Mouse (Mus musculus) liver, embryonic 12.5 days (tissue): ENCODE data around the gene Brf1. TPM values are rescaled to one million over a fixed set of nuclear protein-coding genes. Genes with fewer than 3 reads are reported as not detected.

Source experiments
- ATAC-seq: fragments of 200-750 bp; cut with Nextera tagmentation; 2 replicates; pipeline ENCODE4 v1.8.0; 2017; ENCODE audit warnings: moderate number of reproducible peaks, mild to moderate bottlenecking, moderate library complexity
- H3K27ac ChIP-seq: fragments of 300-500 bp; sonication (generic); 2 replicates; pipeline ENCODE4 v1.5.1; 2016; ENCODE audit warnings: mild to moderate bottlenecking
- H3K27me3 ChIP-seq: fragments of 300-500 bp; sonication (generic); replicated peaks from 2 replicates; pipeline ENCODE4 v1.6.1; 2016; ENCODE audit warnings: mild to moderate bottlenecking, moderate library complexity
- H3K36me3 ChIP-seq: fragments of 300-500 bp; sonication (generic); 2 replicates; pipeline ENCODE4 v1.6.1; 2016; ENCODE audit warnings: mild to moderate bottlenecking, moderate library complexity
- H3K4me1 ChIP-seq: fragments of 300-500 bp; sonication (generic); 2 replicates; pipeline ENCODE4 v1.6.1; 2016
- H3K4me2 ChIP-seq: fragments of 300-500 bp; sonication (generic); 2 replicates; pipeline ENCODE4 v1.6.1; 2016; ENCODE audit warnings: mild to moderate bottlenecking, moderate library complexity
- H3K4me3 ChIP-seq: fragments of 300-500 bp; sonication (generic); 2 replicates; pipeline ENCODE4 v1.5.1; 2016; ENCODE audit warnings: mild to moderate bottlenecking, moderate library complexity
- H3K9ac ChIP-seq: fragments of 300-500 bp; sonication (generic); 2 replicates; pipeline ENCODE4 v1.6.1; 2016; ENCODE audit warnings: mild to moderate bottlenecking, moderate library complexity
- H3K9me3 ChIP-seq: fragments of 300-500 bp; sonication (generic); replicated peaks from 2 replicates; pipeline ENCODE4 v1.6.1; 2016; ENCODE audit warnings: mild to moderate bottlenecking, moderate library complexity
- WGBS: fragments of 180-500 bp; shearing (Covaris S2); methylation state at CpG from one replicate; pipeline ENCODE4 v1.1.7; 2016; ENCODE audit not compliant: insufficient replicate concordance; 5-methylcytosine and 5-hydroxymethylcytosine counted together
- polyA plus RNA-seq: library from polyadenylated mRNA; unstranded; fragments of >200 nt; fragmentation: Nextera tagmentation; extraction: Ambion mirVana; gene quantifications from 2 replicates; pipeline ENCODE4 v1.2.1, GENCODE M21; 2016

The Brf1 gene
- polyA plus RNA-seq, 1 experiment from 2014 or later, result 47.1 TPM

GRCm38 (mm10) chr12:112968943-112969342, 31.6 kb downstream of the Brf1 start:
- no peaks in the 10 kb centered on the region for H3K9me3 ChIP-seq
- no peak for ATAC-seq
- no peak overlapping the region for H3K27ac ChIP-seq
- no peak overlapping the region for H3K9ac ChIP-seq
- H3K36me3 ChIP-seq, result peaks cover 99% of the 10 kb centered on the region
- WGBS, result 75% methylated on average over 8 of the region's 8 CpGs
- H3K4me1 ChIP-seq, result no peaks in the 10 kb centered on the region
- H3K4me2 ChIP-seq, result no peak overlapping the region
- no peaks in the 10 kb centered on the region for H3K27me3 ChIP-seq
- no peak overlapping the region for H3K4me3 ChIP-seq

DNA sequence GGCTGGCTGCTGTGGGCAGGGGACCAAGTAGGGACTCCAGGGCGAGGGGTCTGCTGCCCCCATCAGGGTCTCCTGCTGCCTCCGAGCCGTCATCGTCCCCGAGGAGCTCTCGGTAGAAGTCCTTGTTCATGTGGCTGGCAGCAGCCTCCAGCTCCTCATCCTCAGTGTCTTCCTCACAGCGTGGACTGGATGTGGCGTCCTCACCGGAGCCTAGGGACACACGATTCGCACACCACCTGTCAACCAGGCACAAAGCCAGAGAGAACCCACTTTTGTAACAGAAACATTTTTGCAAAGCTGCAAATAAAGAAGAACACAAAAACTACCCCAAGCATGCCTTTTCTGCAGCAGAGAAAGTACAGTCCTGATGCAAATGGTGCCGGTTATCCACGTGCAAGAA, 34.7 kb downstream of the Brf1 start:
- Histone ChIP-seq H3K9me3 (no peaks in the 10 kb centered on the region), H3K4me3 (no peak overlapping the region), H3K4me2 (no peak overlapping the region), H3K36me3 (peaks cover 99% of the 10 kb centered on the region), H3K27me3 (no peaks in the 10 kb centered on the region), H3K27ac (no peak overlapping the region), H3K4me1 (no peaks in the 10 kb centered on the region), H3K9ac (no peak overlapping the region)
- no peak for ATAC-seq
- WGBS, result 86% methylated on average over 13 of the region's 13 CpGs

- Histone ChIP-seq H3K4me2 (no peak overlapping the region), H3K9me3 (no peaks in the 10 kb centered on the region), H3K27ac (no peak overlapping the region), H3K36me3 (peaks cover 83% of the 10 kb centered on the region), H3K9ac (no peak overlapping the region), H3K4me3 (no peak overlapping the region), H3K27me3 (no peaks in the 10 kb centered on the region), H3K4me1 (no peaks in the 10 kb centered on the region)
- no peak for ATAC-seq
- WGBS, result 77% methylated on average over 5 of the region's 5 CpGs
These were observed 38.6 kb downstream of the Brf1 start for GRCm38 (mm10) chr12:112961872-112962271.

- H3K27ac ChIP-seq, result no peak overlapping the region
- 88% methylated on average over 7 of the region's 7 CpGs for WGBS
- no peak overlapping the region for H3K4me3 ChIP-seq
- H3K4me2 ChIP-seq, result no peak overlapping the region
- H3K9ac ChIP-seq, result no peak overlapping the region
- ATAC-seq, result no peak
- no peaks in the 10 kb centered on the region for H3K9me3 ChIP-seq
- peaks cover 79% of the 10 kb centered on the region for H3K36me3 ChIP-seq
- no peaks in the 10 kb centered on the region for H3K27me3 ChIP-seq
- no peaks in the 10 kb centered on the region for H3K4me1 ChIP-seq
These were observed 39.1 kb downstream of the Brf1 start for GRCm38 (mm10) chr12:112961428-112961827.

DNA sequence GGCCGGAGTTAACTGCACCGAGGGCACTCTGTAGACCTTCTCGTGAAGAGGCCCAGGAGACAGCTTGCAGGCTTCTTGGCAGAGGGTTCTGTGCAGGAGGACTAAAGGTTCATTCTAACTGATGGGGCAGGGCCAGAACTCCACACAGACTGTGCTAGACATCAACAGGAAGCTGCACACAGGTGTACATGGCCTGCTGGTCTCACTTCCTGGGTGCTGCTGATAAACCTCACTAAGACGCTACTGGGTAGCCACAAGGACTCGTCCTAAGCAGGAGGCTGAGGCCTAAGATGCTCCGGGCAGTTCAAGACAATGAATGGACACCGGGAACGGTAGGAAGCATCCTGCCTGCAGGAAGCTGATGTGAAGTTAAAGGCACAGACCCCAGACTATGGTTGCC, 41.1 kb downstream of the Brf1 start:
- WGBS, result 75% methylated on average over 8 of the region's 8 CpGs
- H3K36me3 ChIP-seq, result peaks cover 58% of the 10 kb centered on the region

GRCm38 (mm10) chr12:112958303-112958702, 42.2 kb downstream of the Brf1 start:
- Histone ChIP-seq H3K9me3 (no peaks in the 10 kb centered on the region), H3K36me3 (peaks cover 47% of the 10 kb centered on the region), H3K27ac (no peak overlapping the region), H3K4me1 (peaks cover 3% of the 10 kb centered on the region; the same call in 1 of the 2 replicates), H3K4me3 (no peak overlapping the region), H3K4me2 (no peak overlapping the region), H3K27me3 (no peaks in the 10 kb centered on the region), H3K9ac (no peak overlapping the region)
- 36% methylated on average over 4 of the region's 4 CpGs for WGBS
- ATAC-seq, result no peak

More for the DNA sequence above, 41.1 kb downstream of the Brf1 start:
- no peak for ATAC-seq
- Histone ChIP-seq H3K4me3 (no peak overlapping the region), H3K9me3 (no peaks in the 10 kb centered on the region), H3K27me3 (no peaks in the 10 kb centered on the region), H3K4me2 (no peak overlapping the region), H3K4me1 (peaks cover 3% of the 10 kb centered on the region; the same call in 1 of the 2 replicates), H3K9ac (no peak overlapping the region), H3K27ac (0 out of 2 replicates have a peak overlapping the region, but pooled peaks have one; percentile 12)

DNA sequence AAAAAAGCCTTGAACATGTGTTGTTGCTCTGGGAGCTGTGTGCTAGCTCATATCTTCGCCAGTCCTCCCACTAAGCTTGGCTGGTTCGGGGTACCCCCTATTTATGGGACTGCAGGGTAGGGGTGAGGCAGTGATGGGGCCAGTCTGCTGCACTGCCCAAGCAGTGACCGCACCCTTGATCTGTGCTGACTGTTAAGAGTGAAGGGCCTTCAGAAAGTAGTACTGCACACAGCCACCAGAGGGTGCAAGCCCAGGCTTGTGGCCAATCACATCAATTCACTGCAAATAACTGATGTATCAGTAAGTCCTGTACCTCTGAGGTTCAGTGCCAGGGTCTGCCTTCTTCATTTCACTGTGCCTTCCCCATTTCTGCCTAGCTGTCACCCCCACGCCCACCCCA, 44.7 kb downstream of the Brf1 start:
- Histone ChIP-seq H3K27ac (no peak overlapping the region), H3K9me3 (no peaks in the 10 kb centered on the region), H3K4me2 (no peak overlapping the region), H3K36me3 (peaks cover 22% of the 10 kb centered on the region), H3K4me1 (peaks cover 24% of the 10 kb centered on the region), H3K27me3 (peaks cover 20% of the 10 kb centered on the region), H3K4me3 (no peak overlapping the region), H3K9ac (no peak overlapping the region)
- 38% methylated on average over 4 of the region's 4 CpGs for WGBS
- peak; percentile 67 for ATAC-seq

DNA sequence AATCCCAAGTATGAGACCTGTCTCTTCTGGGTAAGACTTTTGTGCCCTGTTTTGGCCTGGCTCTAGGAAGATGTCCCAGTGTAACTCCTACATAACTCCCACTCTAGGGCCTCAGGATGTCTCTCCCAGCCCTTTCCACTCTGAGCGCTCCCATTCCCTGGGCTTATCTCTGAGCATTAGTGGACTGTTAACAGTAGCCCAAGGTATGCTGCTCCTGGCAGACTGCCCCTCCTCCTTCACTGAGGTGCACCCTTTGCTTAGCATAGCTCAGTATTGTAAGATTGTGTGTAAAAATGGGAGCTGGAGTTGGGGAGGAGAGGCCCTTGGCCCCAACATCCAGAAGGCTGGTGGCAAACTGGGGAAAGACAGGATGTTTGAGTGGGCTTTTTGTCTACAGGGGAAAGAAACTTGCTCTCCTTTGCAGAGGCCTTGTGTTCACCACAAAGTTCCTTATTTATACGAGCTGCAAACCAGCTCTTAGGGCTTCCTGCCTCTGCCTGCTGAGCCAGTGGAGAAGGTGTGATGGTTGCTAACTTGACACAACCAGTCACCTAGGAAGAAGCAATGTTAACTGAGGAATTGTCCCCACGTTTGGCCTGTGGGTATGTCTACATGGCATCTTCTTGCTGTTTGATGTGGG, 47.5 kb downstream of the Brf1 start:
- H3K27ac ChIP-seq, result no peak overlapping the region
- ATAC-seq, result no peak
- H3K4me1 ChIP-seq, result peaks cover 36% of the 10 kb centered on the region
- H3K4me3 ChIP-seq, result no peak overlapping the region
- H3K9me3 ChIP-seq, result no peaks in the 10 kb centered on the region
- H3K4me2 ChIP-seq, result no peak overlapping the region
- no peaks in the 10 kb centered on the region for H3K36me3 ChIP-seq
- no peak overlapping the region for H3K9ac ChIP-seq
- peaks cover 47% of the 10 kb centered on the region for H3K27me3 ChIP-seq
- 23% methylated on average over 3 of the region's 3 CpGs for WGBS

DNA sequence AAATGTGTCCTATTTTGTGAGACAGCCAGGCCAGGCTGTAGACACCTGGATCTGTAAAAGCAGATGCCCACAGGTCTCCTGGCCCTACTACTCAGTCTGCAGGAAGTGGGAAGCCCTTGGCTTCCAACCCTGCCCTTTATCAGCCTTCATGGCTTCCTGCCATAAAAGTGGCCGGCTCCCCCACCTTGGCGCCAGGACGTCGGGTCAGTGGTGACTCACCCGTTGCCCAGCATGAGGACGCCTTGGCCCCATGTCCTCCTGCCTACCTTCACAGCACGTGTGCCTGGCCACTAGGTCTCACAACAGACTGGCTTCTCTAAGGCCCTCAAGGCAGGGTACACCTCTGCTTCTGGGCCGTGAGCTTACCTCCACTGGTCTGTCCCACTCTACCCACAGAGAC, 48.1 kb downstream of the Brf1 start:
- no peaks in the 10 kb centered on the region for H3K36me3 ChIP-seq
- H3K4me1 ChIP-seq, result peaks cover 36% of the 10 kb centered on the region
- 20% methylated on average over 8 of the region's 8 CpGs for WGBS
- H3K27ac ChIP-seq, result no peak overlapping the region
- ATAC-seq, result no peak
- no peak overlapping the region for H3K4me3 ChIP-seq
- H3K9ac ChIP-seq, result no peak overlapping the region
- no peak overlapping the region for H3K4me2 ChIP-seq
- H3K27me3 ChIP-seq, result peaks cover 53% of the 10 kb centered on the region
- no peaks in the 10 kb centered on the region for H3K9me3 ChIP-seq

DNA sequence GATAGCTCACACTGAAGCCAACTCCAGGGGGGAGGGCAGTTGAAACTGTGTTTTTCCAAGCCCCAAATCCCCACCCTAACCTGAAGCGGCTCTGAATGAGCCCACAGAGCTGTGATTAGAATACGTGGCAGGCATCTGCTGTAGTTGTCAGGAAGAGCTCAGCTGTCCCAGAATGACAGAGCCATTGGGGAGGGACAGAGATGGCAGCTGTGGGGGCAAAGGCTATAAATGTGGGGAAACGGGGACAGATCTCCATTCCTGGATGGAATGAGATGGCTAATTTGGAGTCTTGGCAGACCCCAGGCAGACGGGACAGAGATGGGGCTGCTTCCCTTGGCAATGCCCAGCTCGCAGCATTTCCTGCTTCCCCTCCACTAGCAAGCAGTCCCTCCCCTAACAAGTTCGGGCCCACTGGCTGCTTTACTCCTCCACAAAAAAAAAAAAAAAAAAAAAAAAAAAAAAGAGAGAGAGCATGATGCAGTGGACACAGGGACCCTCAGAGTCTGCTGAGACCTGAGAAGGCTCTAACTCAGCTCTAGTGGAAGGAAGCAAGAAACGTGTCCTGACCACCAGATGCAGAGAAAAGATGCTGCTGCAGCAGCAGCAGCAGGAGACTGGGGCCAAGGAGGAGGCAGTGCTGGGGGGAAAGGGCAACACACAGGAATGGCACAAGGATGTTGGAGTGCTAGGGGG, 49.2 kb downstream of the Brf1 start:
- Histone ChIP-seq H3K9me3 (no peaks in the 10 kb centered on the region), H3K27ac (no peak overlapping the region), H3K4me1 (peaks cover 36% of the 10 kb centered on the region), H3K27me3 (peaks cover 61% of the 10 kb centered on the region), H3K4me2 (0 out of 2 replicates have a peak overlapping the region, but pooled peaks have one; percentile 94), H3K9ac (no peak overlapping the region), H3K36me3 (no peaks in the 10 kb centered on the region), H3K4me3 (no peak overlapping the region; the same call in 1 of the 2 replicates)
- WGBS, result 15% methylated on average over 7 of the region's 7 CpGs
- no peak for ATAC-seq

DNA sequence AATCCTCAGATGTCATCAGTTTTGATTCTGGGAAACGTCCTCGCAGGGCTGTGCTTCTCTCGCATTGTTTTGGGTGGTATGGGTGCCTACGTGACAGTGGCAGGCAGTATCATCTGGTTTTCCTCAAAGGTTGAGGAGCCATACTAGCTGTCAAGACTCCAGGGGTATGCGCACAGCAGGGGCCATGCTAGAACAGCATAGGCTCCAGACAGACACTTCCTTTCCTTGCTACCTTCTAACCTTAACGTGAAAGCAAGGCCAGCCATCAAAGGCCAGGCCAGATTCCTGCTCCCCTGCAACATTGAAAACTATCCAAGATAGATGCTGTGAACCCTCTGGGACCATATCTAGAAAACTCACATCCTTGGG, 49.8 kb downstream of the Brf1 start:
- Histone ChIP-seq H3K4me3 (peak overlapping the region; percentile 60), H3K27me3 (peaks cover 63% of the 10 kb centered on the region), H3K27ac (no peak overlapping the region), H3K36me3 (no peaks in the 10 kb centered on the region), H3K9ac (no peak overlapping the region), H3K9me3 (no peaks in the 10 kb centered on the region), H3K4me1 (peaks cover 34% of the 10 kb centered on the region), H3K4me2 (peak overlapping the region; percentile 94)
- no peak for ATAC-seq
- 6% methylated on average over 6 of the region's 6 CpGs for WGBS

DNA sequence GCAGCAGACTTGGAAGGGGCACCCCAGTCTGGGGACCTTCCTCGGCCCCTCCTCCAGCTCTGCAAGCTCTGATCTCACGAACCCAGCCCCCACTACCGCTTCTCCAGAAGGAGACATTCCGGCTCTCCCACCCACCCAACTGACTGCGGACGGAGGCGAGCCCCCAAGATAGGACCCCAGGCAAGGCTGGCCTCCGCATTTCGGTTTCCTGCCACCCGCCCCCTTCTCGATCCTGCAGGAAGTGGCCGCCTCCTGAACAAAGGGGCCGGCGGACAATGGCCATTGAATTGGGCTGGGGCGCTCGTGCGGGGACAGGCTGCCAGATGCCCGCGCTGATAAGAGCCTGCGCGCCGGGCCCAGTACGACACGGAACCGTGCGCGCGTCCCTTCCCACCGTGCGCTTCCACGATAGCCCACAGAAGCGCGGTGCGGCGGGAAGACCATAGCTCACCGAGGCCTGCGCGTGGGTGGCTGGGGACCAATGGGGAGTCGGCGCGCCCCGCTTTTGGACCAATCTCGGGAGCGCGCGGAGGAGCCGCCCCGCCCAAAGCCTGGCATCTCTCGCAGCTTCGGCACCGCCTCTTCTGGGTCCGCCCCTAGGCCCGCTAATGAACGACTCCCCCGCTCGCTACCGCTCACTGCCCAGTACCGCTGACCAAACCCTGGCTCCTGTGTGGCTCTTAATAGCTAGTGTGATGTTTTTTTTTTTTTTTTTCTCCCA, 50.3 kb downstream of the Brf1 start:
- H3K27ac ChIP-seq, result peak overlapping the region; percentile 37; the same call in 1 of the 2 replicates

More for the DNA sequence above, 50.3 kb downstream of the Brf1 start:
- ATAC-seq, result peak; percentile 78
- Histone ChIP-seq H3K4me1 (peaks cover 33% of the 10 kb centered on the region), H3K36me3 (no peaks in the 10 kb centered on the region), H3K4me3 (peak overlapping the region; percentile 60), H3K9me3 (no peaks in the 10 kb centered on the region), H3K4me2 (peak overlapping the region; percentile 94), H3K27me3 (peaks cover 67% of the 10 kb centered on the region), H3K9ac (peak overlapping the region; percentile 59)
- under 1% methylated on average over 58 of the region's 58 CpGs for WGBS
